Mouse (Mus musculus) heart, embryonic 15.5 days (tissue): ENCODE data around the gene Kcnh7. TPM values are rescaled to one million over a fixed set of nuclear protein-coding genes. Genes with fewer than 3 reads are reported as not detected.

Experiments used
- ATAC-seq: fragments of 200-750 bp; cut with Nextera tagmentation; replicated peaks from 2 replicates; pipeline ENCODE4 v1.8.0; 2017; ENCODE audit warnings: low read depth, moderate TSS enrichment; ENCODE audit not compliant: insufficient number of reproducible peaks, insufficient read depth, low FRiP score
- H3K27ac ChIP-seq: fragments of 300-500 bp; sonication (generic); 2 replicates; pipeline ENCODE4 v1.5.1; 2015; ENCODE audit warnings: mild to moderate bottlenecking, inconsistent platforms
- H3K27me3 ChIP-seq: fragments of 300-500 bp; sonication (generic); 2 replicates; pipeline ENCODE4 v1.6.1; 2015; ENCODE audit warnings: inconsistent platforms
- H3K36me3 ChIP-seq: fragments of 300-500 bp; sonication (generic); 2 replicates; pipeline ENCODE4 v1.6.1; 2015; ENCODE audit warnings: mild to moderate bottlenecking, inconsistent platforms
- H3K4me1 ChIP-seq: fragments of 300-500 bp; sonication (generic); replicated peaks from 2 replicates; pipeline ENCODE4 v1.6.1; 2015; ENCODE audit warnings: inconsistent platforms
- H3K4me2 ChIP-seq: fragments of 300-500 bp; sonication (generic); 2 replicates; pipeline ENCODE4 v1.6.1; 2015; ENCODE audit warnings: inconsistent platforms, mild to moderate bottlenecking, moderate library complexity
- H3K4me3 ChIP-seq: fragments of 300-500 bp; sonication (generic); 2 replicates; pipeline ENCODE4 v1.5.1; 2015; ENCODE audit warnings: mild to moderate bottlenecking, inconsistent platforms
- H3K9ac ChIP-seq: fragments of 300-500 bp; sonication (generic); 2 replicates; pipeline ENCODE4 v1.6.1; 2015; ENCODE audit warnings: mild to moderate bottlenecking, inconsistent platforms
- H3K9me3 ChIP-seq: fragments of 300-500 bp; sonication (generic); replicated peaks from 2 replicates; pipeline ENCODE4 v1.6.1; 2016; ENCODE audit warnings: inconsistent platforms
- WGBS: fragments of 180-500 bp; shearing (Covaris S2); methylation state at CpG from one replicate; pipeline ENCODE4 v1.1.7; 2015; ENCODE audit warnings: mixed read lengths; 5-methylcytosine and 5-hydroxymethylcytosine counted together
- polyA plus RNA-seq: library from polyadenylated mRNA; unstranded; fragments of >200 nt; fragmentation: Nextera tagmentation; extraction: Ambion mirVana; gene quantifications from 2 replicates; pipeline ENCODE4 v1.2.1, GENCODE M21; 2015

The Kcnh7 gene
- polyA plus RNA-seq, 1 experiment from 2014 or later = 2.5 TPM

- Histone ChIP-seq H3K9ac (no peak overlapping the region), H3K4me3 (no peak overlapping the region), H3K27ac (no peak overlapping the region), H3K9me3 (no peaks in the 10 kb centered on the region), H3K36me3 (no peaks in the 10 kb centered on the region), H3K4me1 (no peaks in the 10 kb centered on the region), H3K4me2 (no peak overlapping the region), H3K27me3 (no peaks in the 10 kb centered on the region)
- ATAC-seq = no peak
- WGBS = 52% methylated on average over 4 of the region's 4 CpGs
Measured at GRCm38 (mm10) chr2:63091775-63092174, 92.3 kb downstream of the Kcnh7 start.

- H3K36me3 ChIP-seq = no peaks in the 10 kb centered on the region
- H3K4me2 ChIP-seq = no peak overlapping the region
- H3K27me3 ChIP-seq = no peaks in the 10 kb centered on the region
- H3K9me3 ChIP-seq = no peaks in the 10 kb centered on the region
- WGBS = 72% methylated on average over 2 of the region's 2 CpGs
- H3K27ac ChIP-seq = no peak overlapping the region
- H3K4me3 ChIP-seq = no peak overlapping the region
- no peak for ATAC-seq
- no peaks in the 10 kb centered on the region for H3K4me1 ChIP-seq
- H3K9ac ChIP-seq = no peak overlapping the region
Measured at GRCm38 (mm10) chr2:63090447-63090846, 93.6 kb downstream of the Kcnh7 start.

- Histone ChIP-seq H3K4me2 (no peak overlapping the region), H3K9me3 (no peaks in the 10 kb centered on the region), H3K4me3 (no peak overlapping the region), H3K9ac (no peak overlapping the region), H3K27ac (no peak overlapping the region), H3K27me3 (no peaks in the 10 kb centered on the region), H3K4me1 (no peaks in the 10 kb centered on the region), H3K36me3 (no peaks in the 10 kb centered on the region)
- WGBS = 79% methylated on average over 2 of the region's 2 CpGs
- no peak for ATAC-seq
Measured at GRCm38 (mm10) chr2:63058386-63058785, 125.7 kb downstream of the Kcnh7 start.

- no peak overlapping the region for H3K4me2 ChIP-seq
- no peaks in the 10 kb centered on the region for H3K36me3 ChIP-seq
- H3K4me3 ChIP-seq = no peak overlapping the region
- 85% methylated on average over 3 of the region's 3 CpGs for WGBS
- H3K9me3 ChIP-seq = no peaks in the 10 kb centered on the region
- no peaks in the 10 kb centered on the region for H3K4me1 ChIP-seq
- no peak overlapping the region for H3K9ac ChIP-seq
- ATAC-seq = no peak
- no peak overlapping the region for H3K27ac ChIP-seq
- H3K27me3 ChIP-seq = no peaks in the 10 kb centered on the region
Measured at GRCm38 (mm10) chr2:63049884-63050283, 134.2 kb downstream of the Kcnh7 start.

- Histone ChIP-seq H3K27me3 (no peaks in the 10 kb centered on the region), H3K36me3 (no peaks in the 10 kb centered on the region), H3K4me1 (no peaks in the 10 kb centered on the region), H3K9me3 (no peaks in the 10 kb centered on the region), H3K4me3 (no peak overlapping the region), H3K4me2 (no peak overlapping the region), H3K27ac (no peak overlapping the region), H3K9ac (no peak overlapping the region)
- ATAC-seq = no peak
- WGBS = 91% methylated on average over 3 of the region's 3 CpGs
Measured at GRCm38 (mm10) chr2:63039718-63040117, 144.4 kb downstream of the Kcnh7 start.

- no peaks in the 10 kb centered on the region for H3K27me3 ChIP-seq
- H3K4me2 ChIP-seq = no peak overlapping the region
- H3K27ac ChIP-seq = no peak overlapping the region
- no peak overlapping the region for H3K9ac ChIP-seq
- no peaks in the 10 kb centered on the region for H3K36me3 ChIP-seq
- H3K9me3 ChIP-seq = no peaks in the 10 kb centered on the region
- H3K4me3 ChIP-seq = no peak overlapping the region
- H3K4me1 ChIP-seq = no peaks in the 10 kb centered on the region
- no peak for ATAC-seq
Measured at GRCm38 (mm10) chr2:63014909-63015308, 169.2 kb downstream of the Kcnh7 start.

GRCm38 (mm10) chr2:63009141-63009540 is 174.9 kb downstream of the Kcnh7 start:
- Histone ChIP-seq H3K9ac (no peak overlapping the region), H3K4me2 (no peak overlapping the region), H3K4me1 (no peaks in the 10 kb centered on the region), H3K9me3 (no peaks in the 10 kb centered on the region), H3K4me3 (no peak overlapping the region), H3K27ac (no peak overlapping the region), H3K27me3 (no peaks in the 10 kb centered on the region), H3K36me3 (no peaks in the 10 kb centered on the region)
- WGBS = 81% methylated on average over 4 of the region's 4 CpGs
- no peak for ATAC-seq

GRCm38 (mm10) chr2:63002784-63003183 is 181.3 kb downstream of the Kcnh7 start:
- H3K27me3 ChIP-seq = no peaks in the 10 kb centered on the region
- no peak overlapping the region for H3K4me2 ChIP-seq
- no peak overlapping the region for H3K4me3 ChIP-seq
- H3K36me3 ChIP-seq = no peaks in the 10 kb centered on the region
- 80% methylated on average over 1 of the region's 1 CpGs for WGBS
- ATAC-seq = no peak
- H3K4me1 ChIP-seq = no peaks in the 10 kb centered on the region
- H3K9me3 ChIP-seq = no peaks in the 10 kb centered on the region
- no peak overlapping the region for H3K9ac ChIP-seq
- no peak overlapping the region for H3K27ac ChIP-seq

GRCm38 (mm10) chr2:62997692-62998091 is 186.4 kb downstream of the Kcnh7 start:
- no peak overlapping the region for H3K27ac ChIP-seq
- no peak for ATAC-seq
- no peaks in the 10 kb centered on the region for H3K27me3 ChIP-seq
- WGBS = 87% methylated on average over 2 of the region's 2 CpGs
- H3K4me1 ChIP-seq = no peaks in the 10 kb centered on the region
- no peak overlapping the region for H3K4me3 ChIP-seq
- H3K4me2 ChIP-seq = no peak overlapping the region
- H3K9me3 ChIP-seq = no peaks in the 10 kb centered on the region
- no peaks in the 10 kb centered on the region for H3K36me3 ChIP-seq
- H3K9ac ChIP-seq = no peak overlapping the region

- H3K27ac ChIP-seq = no peak overlapping the region
- H3K4me3 ChIP-seq = no peak overlapping the region
- no peak for ATAC-seq
- no peaks in the 10 kb centered on the region for H3K36me3 ChIP-seq
- H3K4me1 ChIP-seq = no peaks in the 10 kb centered on the region
- no peaks in the 10 kb centered on the region for H3K9me3 ChIP-seq
- H3K9ac ChIP-seq = no peak overlapping the region
- no peaks in the 10 kb centered on the region for H3K27me3 ChIP-seq
- no peak overlapping the region for H3K4me2 ChIP-seq
Measured at GRCm38 (mm10) chr2:62988616-62989015, 195.5 kb downstream of the Kcnh7 start.

- no peak overlapping the region for H3K4me3 ChIP-seq
- H3K4me1 ChIP-seq = no peaks in the 10 kb centered on the region
- 60% methylated on average over 2 of the region's 2 CpGs for WGBS
- H3K4me2 ChIP-seq = no peak overlapping the region
- H3K9ac ChIP-seq = no peak overlapping the region
- H3K9me3 ChIP-seq = no peaks in the 10 kb centered on the region
- H3K27me3 ChIP-seq = no peaks in the 10 kb centered on the region
- ATAC-seq = no peak
- no peak overlapping the region for H3K27ac ChIP-seq
- no peaks in the 10 kb centered on the region for H3K36me3 ChIP-seq
Measured at GRCm38 (mm10) chr2:62983936-62984335, 200.2 kb downstream of the Kcnh7 start.

- H3K4me2 ChIP-seq = no peak overlapping the region
- ATAC-seq = no peak
- H3K9ac ChIP-seq = no peak overlapping the region
- 56% methylated on average over 1 of the region's 1 CpGs for WGBS
- H3K4me3 ChIP-seq = no peak overlapping the region
- H3K36me3 ChIP-seq = no peaks in the 10 kb centered on the region
- H3K27me3 ChIP-seq = no peaks in the 10 kb centered on the region
- no peaks in the 10 kb centered on the region for H3K9me3 ChIP-seq
- no peaks in the 10 kb centered on the region for H3K4me1 ChIP-seq
- H3K27ac ChIP-seq = no peak overlapping the region
Measured at GRCm38 (mm10) chr2:62935273-62935874, 248.7 kb downstream of the Kcnh7 start.
